Mouse (Mus musculus) heart, embryonic 16.5 days (tissue): Measurements from ENCODE around the gene Hist1h2an. TPM values are rescaled to one million over a fixed set of nuclear protein-coding genes. Genes with fewer than 3 reads are reported as not detected.
"Not testable (repeated sequence)": the region's sequence is repeated elsewhere in the genome, so short reads cannot be mapped to it uniquely, and the experiment has no call there.

Experiments used
- ATAC-seq: fragments of 200-750 bp; cut with Nextera tagmentation; replicated peaks from 2 replicates; pipeline ENCODE4 v1.8.0; 2017; ENCODE audit warnings: moderate number of reproducible peaks; ENCODE audit not compliant: insufficient read depth, low FRiP score; ENCODE audit errors: extremely low read depth
- H3K27ac ChIP-seq: fragments of 300-500 bp; sonication (generic); 2 replicates; pipeline ENCODE4 v1.5.1; 2014; ENCODE audit warnings: mild to moderate bottlenecking, low read length, control low read depth, moderate library complexity
- H3K27me3 ChIP-seq: fragments of 300-500 bp; sonication (generic); 2 replicates; pipeline ENCODE4 v1.6.1; 2014; ENCODE audit warnings: low read length, mixed read lengths; ENCODE audit not compliant: control insufficient read depth, insufficient read depth
- H3K36me3 ChIP-seq: fragments of 300-500 bp; sonication (generic); 2 replicates; pipeline ENCODE4 v1.6.1; 2014; ENCODE audit not compliant: control insufficient read depth, insufficient read depth
- H3K4me1 ChIP-seq: fragments of 300-500 bp; sonication (generic); 2 replicates; pipeline ENCODE4 v1.6.1; 2014; ENCODE audit warnings: low read length, mixed read lengths; ENCODE audit not compliant: control insufficient read depth, insufficient read depth
- H3K4me2 ChIP-seq: fragments of 300-500 bp; sonication (generic); 2 replicates; pipeline ENCODE4 v1.6.1; 2014; ENCODE audit warnings: low read depth, mild to moderate bottlenecking, control low read depth, low read length
- H3K4me3 ChIP-seq: fragments of 300-500 bp; sonication (generic); 2 replicates; pipeline ENCODE4 v1.5.1; 2014; ENCODE audit warnings: mild to moderate bottlenecking, control low read depth, low read length
- H3K9ac ChIP-seq: fragments of 300-500 bp; sonication (generic); 2 replicates; pipeline ENCODE4 v1.6.1; 2014; ENCODE audit warnings: low read length, control low read depth
- H3K9me3 ChIP-seq: fragments of 300-500 bp; sonication (generic); replicated peaks from 2 replicates; pipeline ENCODE4 v1.6.1; 2016; ENCODE audit warnings: low read length; ENCODE audit not compliant: control insufficient read depth
- WGBS: fragments of 180-500 bp; shearing (Covaris S2); extraction: QIAGEN DNeasy Blood & Tissue Kit; methylation state at CpG from one replicate; pipeline ENCODE4 v1.1.7; 2014; 5-methylcytosine and 5-hydroxymethylcytosine counted together
- polyA plus RNA-seq: library from polyadenylated mRNA; unstranded; fragments of >200 nt; fragmentation: Nextera tagmentation; extraction: Ambion mirVana; gene quantifications from 2 replicates; pipeline ENCODE4 v1.2.1, GENCODE M21; 2015

Gene Hist1h2an
- polyA plus RNA-seq, 1 experiment from 2014 or later = 3.1 TPM

DNA sequence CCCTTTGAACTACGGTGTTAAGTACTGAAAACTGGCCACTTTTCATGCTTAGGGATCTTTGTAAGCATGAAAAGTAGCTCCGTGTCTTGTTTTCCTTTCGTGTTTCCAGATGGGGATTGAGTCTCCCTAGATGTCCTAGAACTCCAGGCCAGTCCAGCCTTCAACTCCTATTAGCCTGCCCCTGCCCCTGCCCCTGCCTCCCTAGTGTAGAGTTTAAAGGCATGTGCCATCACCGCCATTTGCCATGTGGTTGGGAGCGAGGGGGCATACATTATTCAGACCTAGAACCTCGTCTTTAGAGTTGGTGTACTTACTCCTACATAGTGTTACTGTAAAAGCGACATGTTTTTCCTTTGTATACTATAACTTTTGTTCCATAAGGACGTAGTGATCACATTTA is 24.1 kb upstream of the Hist1h2an start:
- H3K27ac ChIP-seq, H3K9ac ChIP-seq, H3K4me3 ChIP-seq, H3K36me3 ChIP-seq, ATAC-seq, H3K9me3 ChIP-seq, H3K27me3 ChIP-seq, H3K4me2 ChIP-seq, H3K4me1 ChIP-seq: not testable (repeated sequence)
- no CpG with 5 or more reads among the region's 8 CpGs for WGBS

- H3K27ac ChIP-seq, H3K27me3 ChIP-seq, H3K9me3 ChIP-seq, H3K4me1 ChIP-seq, H3K4me3 ChIP-seq, H3K36me3 ChIP-seq, H3K9ac ChIP-seq, H3K4me2 ChIP-seq: not testable (repeated sequence)
- peak; percentile 94 for ATAC-seq
- no CpG with 5 or more reads among the region's 23 CpGs for WGBS
These were observed 23.1 kb upstream of the Hist1h2an start, which contains the start of the genes Hist1h2bq and Hist1h2ao for GRCm38 (mm10) chr13:21810073-21810472. Gene Hist1h2bq (minus strand): TSS chr13:21810197. Gene Hist1h2ao (plus strand): TSS chr13:21810465.

- H3K4me3 ChIP-seq, H3K9ac ChIP-seq, H3K4me1 ChIP-seq, H3K27ac ChIP-seq, H3K36me3 ChIP-seq, H3K27me3 ChIP-seq, H3K9me3 ChIP-seq, H3K4me2 ChIP-seq, ATAC-seq: not testable (repeated sequence)
- no CpG with 5 or more reads among the region's 4 CpGs for WGBS
These were observed 16.0 kb upstream of the Hist1h2an start for GRCm38 (mm10) chr13:21803058-21803457.

- not testable (repeated sequence) for H3K9ac ChIP-seq, ATAC-seq, H3K4me3 ChIP-seq, H3K27ac ChIP-seq, H3K4me1 ChIP-seq, H3K4me2 ChIP-seq, H3K9me3 ChIP-seq, H3K36me3 ChIP-seq, H3K27me3 ChIP-seq
These were observed 10.1 kb upstream of the Hist1h2an start for GRCm38 (mm10) chr13:21797163-21797562.

DNA sequence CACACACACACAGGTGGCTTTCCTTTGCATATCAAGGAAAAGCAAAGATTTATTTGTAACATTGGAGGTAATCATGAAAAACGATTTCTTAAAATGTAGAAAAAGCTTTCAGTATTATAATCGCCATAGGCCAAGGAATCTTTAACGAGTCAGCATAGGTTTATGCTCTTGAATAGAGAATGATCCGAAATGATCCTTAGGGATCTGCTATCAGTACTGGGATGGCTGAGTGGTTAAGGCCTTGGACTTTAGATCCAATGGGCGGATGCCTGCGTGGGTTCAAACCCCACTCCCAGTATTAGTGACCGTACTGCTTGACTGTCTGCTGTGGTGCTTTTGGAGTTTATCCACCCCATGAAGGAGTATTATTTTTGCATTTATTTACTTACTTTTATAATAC is 8.6 kb upstream of the Hist1h2an start:
- H3K4me2 ChIP-seq = no peak overlapping the region
- ATAC-seq = no peak
- H3K9ac ChIP-seq = no peak overlapping the region
- H3K9me3 ChIP-seq = no peaks in the 10 kb centered on the region
- 90% methylated on average over 7 of the region's 7 CpGs for WGBS
- H3K4me3 ChIP-seq = no peak overlapping the region
- no peak overlapping the region for H3K27ac ChIP-seq
- peaks cover 4% of the 10 kb centered on the region for H3K4me1 ChIP-seq
- H3K36me3 ChIP-seq = no peaks in the 10 kb centered on the region
- no peaks in the 10 kb centered on the region for H3K27me3 ChIP-seq

GRCm38 (mm10) chr13:21790601-21791283 is 3.7 kb upstream of the Hist1h2an start:
- H3K36me3 ChIP-seq = no peaks in the 10 kb centered on the region
- no peaks in the 10 kb centered on the region for H3K9me3 ChIP-seq
- H3K4me2 ChIP-seq = peak overlapping the region; percentile 74
- H3K4me1 ChIP-seq = peaks cover 12% of the 10 kb centered on the region
- ATAC-seq = no peak
- H3K4me3 ChIP-seq = peak overlapping the region; percentile 47
- H3K27ac ChIP-seq = 0 out of 2 replicates have a peak overlapping the region, but pooled peaks have one; percentile 42
- H3K9ac ChIP-seq = peak overlapping the region; percentile 67
- no peaks in the 10 kb centered on the region for H3K27me3 ChIP-seq
- WGBS = 9% methylated on average over 17 of the region's 18 CpGs

GRCm38 (mm10) chr13:21789925-21790324 is 2.9 kb upstream of the Hist1h2an start:
- H3K4me1 ChIP-seq = peaks cover 12% of the 10 kb centered on the region
- no peak overlapping the region for H3K27ac ChIP-seq
- no peak for ATAC-seq
- no peaks in the 10 kb centered on the region for H3K27me3 ChIP-seq
- no peaks in the 10 kb centered on the region for H3K9me3 ChIP-seq
- no peaks in the 10 kb centered on the region for H3K36me3 ChIP-seq
- H3K4me2 ChIP-seq = no peak overlapping the region
- no peak overlapping the region for H3K4me3 ChIP-seq
- no peak overlapping the region for H3K9ac ChIP-seq
- WGBS = 54% methylated on average over 6 of the region's 6 CpGs

DNA sequence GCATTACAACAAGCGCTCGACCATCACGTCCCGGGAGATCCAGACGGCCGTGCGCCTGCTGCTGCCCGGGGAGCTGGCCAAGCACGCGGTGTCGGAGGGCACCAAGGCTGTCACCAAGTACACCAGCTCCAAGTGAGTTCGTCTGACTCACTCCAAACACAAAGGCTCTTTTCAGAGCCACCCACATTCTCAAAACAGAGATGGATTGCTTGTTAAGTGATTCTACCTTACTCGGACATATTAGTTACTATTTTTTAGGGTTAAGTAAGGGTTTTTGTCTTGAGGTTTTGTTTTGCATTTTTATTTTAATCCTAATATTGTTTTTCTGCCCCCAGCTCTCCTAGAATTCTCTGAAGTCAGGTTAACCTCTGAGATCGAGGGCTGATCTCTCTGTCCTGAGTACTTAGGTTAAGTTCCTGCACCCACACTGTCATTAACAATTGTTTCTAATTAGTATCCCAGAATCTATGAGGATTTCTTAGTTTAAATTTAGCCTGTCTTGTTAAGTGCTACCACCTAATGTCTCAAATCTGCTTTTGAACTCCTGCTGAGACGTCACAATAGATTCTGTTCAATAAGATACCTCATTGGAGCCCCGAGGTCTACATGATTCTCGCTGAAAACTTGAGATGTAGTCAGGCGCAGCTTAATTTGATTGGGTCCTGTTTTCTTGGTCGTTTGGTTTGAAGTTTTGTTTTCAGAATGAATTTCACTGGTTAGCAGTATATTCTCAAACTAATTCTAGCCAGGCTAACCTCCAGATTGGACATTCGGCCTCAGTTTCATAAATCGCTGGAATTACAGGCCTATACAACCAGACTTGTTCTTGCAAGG is 959 bp upstream of the Hist1h2an start:
- Histone ChIP-seq H3K4me1 (peaks cover 21% of the 10 kb centered on the region), H3K27ac (peak overlapping the region; percentile 57; the same call in 1 of the 2 replicates), H3K9ac (peak overlapping the region; percentile 49), H3K4me2 (peak overlapping the region; percentile 58), H3K36me3 (no peaks in the 10 kb centered on the region), H3K4me3 (peak overlapping the region; percentile 26; the same call in 1 of the 2 replicates), H3K9me3 (no peaks in the 10 kb centered on the region), H3K27me3 (no peaks in the 10 kb centered on the region)
- ATAC-seq = no peak
- 34% methylated on average over 13 of the region's 21 CpGs for WGBS
